22 mouse cellular contexts compared by ENCODE assay signal in the genomic region with DNA sequence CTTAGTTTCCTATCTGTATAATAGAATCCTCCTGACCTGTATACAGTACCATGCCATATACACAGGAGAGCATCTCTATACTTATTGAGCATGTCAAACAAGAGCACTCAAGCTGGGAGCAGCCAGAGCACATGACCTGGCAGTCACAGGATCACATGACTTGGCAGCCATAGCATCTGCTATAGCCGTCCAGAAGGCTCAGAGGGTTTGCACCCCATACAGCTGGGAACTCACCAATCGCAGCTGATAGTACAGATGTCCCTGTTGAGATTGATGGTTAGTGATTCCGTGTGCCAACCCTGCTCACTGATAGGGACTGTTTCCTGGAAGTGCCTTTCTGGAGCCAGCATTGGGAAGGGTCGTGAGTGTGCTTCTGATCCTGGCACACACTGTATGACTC.
"Had no signal": no experiment of that assay in that cellular context is flagged by ENCODE, and none has a peak within 500 bp of the region (broad histone marks: within the 10 kb centered on the region; RNA-seq: fewer than 3 reads in every experiment).

No protein-coding gene starts in this region.

- H3K4me3 ChIP-seq: gastrocnemius, adult 2 months; heart, adult 2 months; heart, embryonic 12.5 days; hindbrain, embryonic 12.5 days; hindbrain, embryonic 15.5 days; intestine, embryonic 15.5 days; limb, embryonic 13.5 days; limb, embryonic 15.5 days; liver, embryonic 12.5 days had no signal

- H3K4me1 ChIP-seq: intestine, embryonic 15.5 days; liver, embryonic 12.5 days had no signal

- H3K27me3 ChIP-seq: heart, embryonic 12.5 days; hindbrain, embryonic 12.5 days; hindbrain, embryonic 15.5 days; intestine, embryonic 15.5 days; limb, embryonic 13.5 days; limb, embryonic 15.5 days; liver, embryonic 12.5 days had no signal

- H3K9me3 ChIP-seq: hindbrain, embryonic 12.5 days; hindbrain, embryonic 15.5 days; intestine, embryonic 15.5 days; limb, embryonic 13.5 days; limb, embryonic 15.5 days; liver, embryonic 12.5 days had no signal

- DNase-seq: gastrocnemius, adult 2 months; gastrocnemius, postnatal 10 days; gastrocnemius, postnatal 25 days; heart, adult 2 months; heart, postnatal 10 days; heart, postnatal 4 days; kidney, adult 18-20 months; kidney, adult 8-10 months; kidney, postnatal 10 days; kidney, postnatal 36 days; layer of hippocampus, adult 9-11 months; layer of hippocampus, postnatal 36 days had no signal

- ATAC-seq: inflammation-experienced regulatory T-cells, adult 6 months; intestine, embryonic 15.5 days; intestine, postnatal 0 days; liver, embryonic 12.5 days had no signal

- H3K4me2 ChIP-seq: heart, embryonic 12.5 days; hindbrain, embryonic 12.5 days; hindbrain, embryonic 15.5 days; intestine, embryonic 15.5 days; limb, embryonic 13.5 days; limb, embryonic 15.5 days; liver, embryonic 12.5 days had no signal

- H3K36me3 ChIP-seq: heart, embryonic 12.5 days; hindbrain, embryonic 12.5 days; hindbrain, embryonic 15.5 days; intestine, embryonic 15.5 days; limb, embryonic 13.5 days; limb, embryonic 15.5 days; liver, embryonic 12.5 days had no signal

- H3K27ac ChIP-seq: gastrocnemius, adult 2 months; heart, adult 2 months; hindbrain, embryonic 12.5 days; hindbrain, embryonic 15.5 days; intestine, embryonic 15.5 days; limb, embryonic 13.5 days; limb, embryonic 15.5 days; liver, embryonic 12.5 days; liver, embryonic 14.5 days had no signal

- H3K9ac ChIP-seq: heart, embryonic 12.5 days; hindbrain, embryonic 12.5 days; hindbrain, embryonic 15.5 days; intestine, embryonic 15.5 days; limb, embryonic 13.5 days; limb, embryonic 15.5 days; liver, embryonic 12.5 days; liver, embryonic 14.5 days had no signal
